19 mouse cellular contexts compared by ENCODE assay signal in the genomic region with DNA sequence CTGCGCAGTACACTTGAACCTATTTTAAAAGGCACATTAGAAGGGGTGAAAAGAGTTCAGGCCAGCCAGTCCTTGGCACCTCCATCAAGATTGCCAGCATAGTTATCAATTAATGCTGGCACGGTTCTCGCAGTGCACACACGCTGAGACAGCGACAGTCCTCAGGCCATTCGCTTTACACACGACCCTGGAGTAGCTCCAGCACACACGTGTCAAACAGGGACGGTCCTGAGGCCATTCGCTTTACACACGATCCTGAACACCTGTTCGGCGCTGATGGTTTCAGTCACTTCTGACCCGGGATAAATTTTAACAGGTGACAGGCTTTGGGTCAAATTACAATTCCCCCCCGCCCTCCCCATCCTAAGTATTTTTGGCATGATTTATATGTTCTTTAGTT. TPM values are rescaled to one million over a fixed set of nuclear protein-coding genes. Genes with fewer than 3 reads are reported as not detected.
DNase-seq lines count a peak whose midpoint lies in the region; ATAC-seq and TF ChIP-seq lines count a peak whose summit lies in the region.
"Had no signal": no experiment of that assay in that cellular context is flagged by ENCODE, and none has a peak within 500 bp of the region (broad histone marks: within the 10 kb centered on the region; RNA-seq: fewer than 3 reads in every experiment).

No protein-coding gene starts in this region.

- no peaks in the 10 kb centered on the region for H3K4me1 ChIP-seq in hindbrain, postnatal 0 days (ENCODE audit: insufficient read depth, low read length)
- no peaks in the 10 kb centered on the region for H3K4me1 ChIP-seq in hindbrain, embryonic 10.5 days (replicated peaks)
- no peaks in the 10 kb centered on the region for H3K4me1 ChIP-seq in midbrain, postnatal 0 days (ENCODE audit: insufficient read depth, low read length)
- H3K4me1 ChIP-seq in midbrain, embryonic 10.5 days, result no peaks in the 10 kb centered on the region
- no peaks in the 10 kb centered on the region for H3K4me1 ChIP-seq in limb, embryonic 11.5 days (ENCODE audit: control insufficient read depth, insufficient read depth, low read length)
- H3K4me1 ChIP-seq: forebrain, embryonic 10.5 days; limb, embryonic 15.5 days; midbrain, embryonic 15.5 days; neural tube, embryonic 12.5 days had no signal

- no peak overlapping the region for H3K4me2 ChIP-seq in hindbrain, postnatal 0 days (ENCODE audit: low read depth, low read length)
- H3K4me2 ChIP-seq in midbrain, postnatal 0 days (ENCODE audit: low read depth, low read length, poor library complexity, severe bottlenecking), result no peak overlapping the region
- H3K4me2 ChIP-seq in limb, embryonic 11.5 days (ENCODE audit: low read depth, severe bottlenecking), result no peak overlapping the region
- H3K4me2 ChIP-seq: limb, embryonic 15.5 days; lung, embryonic 14.5 days; midbrain, embryonic 15.5 days; neural tube, embryonic 12.5 days had no signal

- no peaks in the 10 kb centered on the region for H3K27me3 ChIP-seq in hindbrain, postnatal 0 days (ENCODE audit: insufficient read depth, low read length)
- no peaks in the 10 kb centered on the region for H3K27me3 ChIP-seq in hindbrain, embryonic 10.5 days (ENCODE audit: insufficient read depth, poor library complexity, severe bottlenecking)
- H3K27me3 ChIP-seq in midbrain, postnatal 0 days (ENCODE audit: insufficient read depth, low read length), result no peaks in the 10 kb centered on the region
- H3K27me3 ChIP-seq in midbrain, embryonic 10.5 days (ENCODE audit: low read depth, poor library complexity, severe bottlenecking), result no peaks in the 10 kb centered on the region
- no peaks in the 10 kb centered on the region for H3K27me3 ChIP-seq in limb, embryonic 11.5 days (ENCODE audit: control insufficient read depth, insufficient read depth, low read length)
- H3K27me3 ChIP-seq: limb, embryonic 15.5 days; midbrain, embryonic 15.5 days; neural tube, embryonic 12.5 days had no signal

- H3K9ac ChIP-seq in hindbrain, postnatal 0 days (replicated peaks; ENCODE audit: low read length), result no peak overlapping the region
- no peak overlapping the region for H3K9ac ChIP-seq in midbrain, postnatal 0 days (replicated peaks; ENCODE audit: low read length, poor library complexity, severe bottlenecking)
- H3K9ac ChIP-seq in limb, embryonic 11.5 days (ENCODE audit: low read length), result no peak overlapping the region
- H3K9ac ChIP-seq: limb, embryonic 15.5 days; lung, embryonic 14.5 days; midbrain, embryonic 15.5 days; neural tube, embryonic 12.5 days had no signal

- WGBS in hindbrain, postnatal 0 days, result 72% methylated on average over 15 of the region's 15 CpGs
- 87% methylated on average over 15 of the region's 15 CpGs for WGBS in hindbrain, embryonic 10.5 days
- whole genome bisulfite sequencing in midbrain, postnatal 0 days, result 86% methylated on average over 15 of the region's 15 CpGs
- WGBS in midbrain, embryonic 10.5 days, result 90% methylated on average over 15 of the region's 15 CpGs
- WGBS in limb, embryonic 11.5 days, result 56% methylated on average over 15 of the region's 15 CpGs

- DNase-seq in hindbrain, postnatal 0 days (ENCODE audit: low spot score), result peak; percentile 45
- DNase-seq in hindbrain, embryonic 10.5 days (ENCODE audit: low spot score), result no peak
- DNase-seq in midbrain, postnatal 0 days (ENCODE audit: low spot score), result peak; percentile 5
- DNase-seq in midbrain, embryonic 10.5 days (ENCODE audit: low spot score), result no peak
- peak; percentile 35 for DNase-seq in limb, embryonic 11.5 days (ENCODE audit: low spot score)
- DNase-seq in right cerebral cortex, postnatal 14 days, result no peak
- DNase-seq: adrenal gland, adult 2 months; cerebellum, adult 11-12 months; heart, adult 11 months; kidney, postnatal 10 days; lung, embryonic 14.5 days; right cerebral cortex, postnatal 4 days had no signal

- H3K4me3 ChIP-seq in hindbrain, postnatal 0 days (ENCODE audit: low read length), result no peak overlapping the region
- H3K4me3 ChIP-seq in hindbrain, embryonic 10.5 days, result no peak overlapping the region
- H3K4me3 ChIP-seq in midbrain, postnatal 0 days (ENCODE audit: low read depth, low read length), result no peak overlapping the region
- no peak overlapping the region for H3K4me3 ChIP-seq in midbrain, embryonic 10.5 days
- H3K4me3 ChIP-seq in limb, embryonic 11.5 days (ENCODE audit: low read depth, low read length), result no peak overlapping the region
- H3K4me3 ChIP-seq: forebrain, embryonic 10.5 days; limb, embryonic 15.5 days; midbrain, embryonic 15.5 days; neural tube, embryonic 12.5 days had no signal

- H3K9me3 ChIP-seq in hindbrain, postnatal 0 days (ENCODE audit: low read length), result no peaks in the 10 kb centered on the region
- H3K9me3 ChIP-seq in hindbrain, embryonic 10.5 days, result no peaks in the 10 kb centered on the region
- no peaks in the 10 kb centered on the region for H3K9me3 ChIP-seq in midbrain, postnatal 0 days (ENCODE audit: low read length)
- no peaks in the 10 kb centered on the region for H3K9me3 ChIP-seq in midbrain, embryonic 10.5 days (replicated peaks)
- H3K9me3 ChIP-seq in limb, embryonic 11.5 days (ENCODE audit: control insufficient read depth, low read length), result no peaks in the 10 kb centered on the region
- H3K9me3 ChIP-seq: forebrain, embryonic 10.5 days; limb, embryonic 15.5 days; midbrain, embryonic 15.5 days; neural tube, embryonic 12.5 days had no signal

- H3K36me3 ChIP-seq in hindbrain, postnatal 0 days (ENCODE audit: insufficient read depth, low read length), result no peaks in the 10 kb centered on the region
- no peaks in the 10 kb centered on the region for H3K36me3 ChIP-seq in hindbrain, embryonic 10.5 days
- H3K36me3 ChIP-seq in midbrain, postnatal 0 days (ENCODE audit: insufficient read depth, low read length), result no peaks in the 10 kb centered on the region
- no peaks in the 10 kb centered on the region for H3K36me3 ChIP-seq in midbrain, embryonic 10.5 days
- H3K36me3 ChIP-seq in limb, embryonic 11.5 days (ENCODE audit: control insufficient read depth, insufficient read depth, low read length), result no peaks in the 10 kb centered on the region
- H3K36me3 ChIP-seq: forebrain, embryonic 10.5 days; limb, embryonic 15.5 days; midbrain, embryonic 15.5 days; neural tube, embryonic 12.5 days had no signal

- no peak overlapping the region for H3K27ac ChIP-seq in hindbrain, postnatal 0 days
- no peak overlapping the region for H3K27ac ChIP-seq in hindbrain, embryonic 10.5 days
- H3K27ac ChIP-seq in midbrain, postnatal 0 days (ENCODE audit: low read depth, low read length), result no peak overlapping the region
- no peak overlapping the region for H3K27ac ChIP-seq in midbrain, embryonic 10.5 days (replicated peaks)
- no peak overlapping the region for H3K27ac ChIP-seq in limb, embryonic 11.5 days (replicated peaks; ENCODE audit: low read depth, low read length)
- H3K27ac ChIP-seq: forebrain, embryonic 10.5 days; limb, embryonic 15.5 days; midbrain, embryonic 15.5 days; neural tube, embryonic 12.5 days had no signal

- no peak for TF ChIP-seq CTCF in hindbrain, postnatal 0 days (IDR thresholded peaks at IDR 0.05; ENCODE audit: low read depth)
- no peak for TF ChIP-seq CTCF in midbrain, postnatal 0 days (IDR thresholded peaks at IDR 0.05)

- ATAC-seq in hindbrain, postnatal 0 days, result peak; percentile 53; the same call in 1 of the 2 replicates
- ATAC-seq in midbrain, postnatal 0 days (ENCODE audit: low FRiP score), result 0 out of 2 replicates have a peak, but pooled peaks have one; percentile 20
- ATAC-seq in limb, embryonic 11.5 days (ENCODE audit: insufficient number of reproducible peaks, low FRiP score, low TSS enrichment, low read depth), result peak; percentile 72; the same call in 1 of the 2 replicates
- ATAC-seq in inflammation-experienced regulatory T-cells, adult 6 months, result no peak
- ATAC-seq: CD4-positive, CD25-positive, alpha-beta regulatory T cell, adult 4 months; midbrain, embryonic 15.5 days had no signal

RNA-seq across cellular contexts. Expression of gene Mstn, which starts 23.8 kb away (rescaled TPM):
- 0.11 and 0.31 TPM in 2 replicates for total RNA-seq in hindbrain, postnatal 0 days (2014; rRNA removed)
- polyA plus RNA-seq in hindbrain, postnatal 0 days (2015; fragmentation: Nextera tagmentation; extraction: Ambion mirVana), result 0.32 and 0.39 TPM in 2 replicates
- polyA plus RNA-seq in hindbrain, embryonic 10.5 days (2016; fragmentation: Nextera tagmentation; extraction: Ambion mirVana), result 1.6 and 4.6 TPM in 2 replicates
- total RNA-seq in midbrain, postnatal 0 days (2014; rRNA removed), result 0.55 TPM in 1 of 2 replicates, not detected in the other
- 0.43 and 0.47 TPM in 2 replicates for polyA plus RNA-seq in midbrain, postnatal 0 days (2015; fragmentation: Nextera tagmentation; extraction: Ambion mirVana)
- 0.27 and 0.47 TPM in 2 replicates for polyA plus RNA-seq in midbrain, embryonic 10.5 days (2016; fragmentation: Nextera tagmentation; extraction: Ambion mirVana)
- polyA plus RNA-seq in limb, embryonic 11.5 days (2014; fragmentation: Nextera tagmentation; extraction: Ambion mirVana), result 1.5 and 2.6 TPM in 2 replicates
- polyA plus RNA-seq in inflammation-experienced regulatory T-cells, adult 6 months (2017; shearing (Covaris generic)), result under 1 TPM in 2 of 3 experiments, not detected in 1; 0.28 to 0.43 TPM
- total RNA-seq: adrenal gland, adult 2 months; MEL had no signal
- polyA plus RNA-seq: adrenal gland, adult 2 months; lung, embryonic 14.5 days had no signal

Comparison
In these comparisons a context has a peak if more than half of its experiments do, and no peak if none do; other contexts are left out.
1. DNase-seq: peak in hindbrain, postnatal 0 days (single experiment), midbrain, postnatal 0 days (single experiment) and limb, embryonic 11.5 days (single experiment); none in hindbrain, embryonic 10.5 days (single experiment), midbrain, embryonic 10.5 days (single experiment) and right cerebral cortex, postnatal 14 days (single experiment).